Mouse (Mus musculus) monocyte, adult 59 days (primary cell): ENCODE results near the gene Gm49721. TPM values are rescaled to one million over a fixed set of nuclear protein-coding genes. Genes with fewer than 3 reads are reported as not detected.

Experiments used
- total RNA-seq, 2 experiments: library from RNA; stranded (reverse); gene quantifications; one replicate each; pipeline ENCODE4 v1.2.4; 2023

Gene Gm49721
- under 1 TPM in 1 of 2 experiments, not detected in 1; 0.94 TPM for total RNA-seq

GRCm38 (mm10) chr17:6978287-6979248 is at the start of gene Gm49721:
Gene Gm49721, plus strand, starts transcription at chr17:6978904.

GRCm38 (mm10) chr17:6947984-6948768 is 30.5 kb upstream of the Gm49721 start, which contains the start of gene Rsph3b:
Gene Rsph3b, minus strand, starts transcription at chr17:6948682.

GRCm38 (mm10) chr17:6960776-6961175 is 17.9 kb upstream of the Gm49721 start, which contains the start of gene Tagap1:
Gene Tagap1, minus strand, starts transcription at chr17:6961156.

GRCm38 (mm10) chr17:6970334-6970733 is 8.4 kb upstream of the Gm49721 start, which contains the start of gene Rnaset2b:
Gene Rnaset2b, plus strand, starts transcription at chr17:6970634.

GRCm38 (mm10) chr17:7025257-7025656 is 46.6 kb downstream of the Gm49721 start, which contains the start of gene Gm1604a:
Gene Gm1604a, plus strand, starts transcription at chr17:7025568.

Other genes starting within 250 kb of the Gm49721 start
- gene Ezr, start 196.1 kb upstream of the Gm49721 start, total RNA-seq, result 100 to 1,000 TPM; 205 to 250 TPM
- 10 to 100 TPM; 12.4 to 16.5 TPM for gene Rsph3b, start 30.2 kb upstream of the Gm49721 start, total RNA-seq
- gene Tagap1, start 17.7 kb upstream of the Gm49721 start, total RNA-seq, result 10 to 100 TPM; 30.6 to 33.0 TPM
- gene Rnaset2b, start 8.3 kb upstream of the Gm49721 start, total RNA-seq, result 100 to 1,000 TPM; 296 to 331 TPM
- gene Gm1604a, start 46.7 kb downstream of the Gm49721 start, total RNA-seq, result not detected
- gene Rps6ka2, start 191.2 kb downstream of the Gm49721 start, total RNA-seq, result 10 to 100 TPM; 14.5 to 21.3 TPM